Mouse (Mus musculus) embryonic facial prominence, embryonic 10.5 days (tissue): ENCODE data around the gene Trpv2. TPM values are rescaled to one million over a fixed set of nuclear protein-coding genes. Genes with fewer than 3 reads are reported as not detected.
"Not testable (repeated sequence)": the region's sequence is repeated elsewhere in the genome, so short reads cannot be mapped to it uniquely, and the experiment has no call there.

Experiments
- DNase-seq: peaks from one replicate; pipeline ENCODE4 v3.0.0-alpha.2; 2017; ENCODE audit warnings: low spot score
- H3K27ac ChIP-seq: fragments of 300-500 bp; sonication (generic); replicated peaks from 2 replicates; pipeline ENCODE4 v1.5.1; 2016; ENCODE audit warnings: mild to moderate bottlenecking
- H3K27me3 ChIP-seq: fragments of 300-500 bp; sonication (generic); replicated peaks from 2 replicates; pipeline ENCODE4 v1.6.1; 2016; ENCODE audit warnings: low read depth, mild to moderate bottlenecking; ENCODE audit not compliant: poor library complexity, severe bottlenecking
- H3K36me3 ChIP-seq: fragments of 300-500 bp; sonication (generic); replicated peaks from 2 replicates; pipeline ENCODE4 v1.6.1; 2016; ENCODE audit warnings: mild to moderate bottlenecking, moderate library complexity
- H3K4me1 ChIP-seq: fragments of 300-500 bp; sonication (generic); 2 replicates; pipeline ENCODE4 v1.6.1; 2016
- H3K4me3 ChIP-seq: fragments of 300-500 bp; sonication (generic); 2 replicates; pipeline ENCODE4 v1.5.1; 2016; ENCODE audit warnings: mild to moderate bottlenecking, moderate library complexity
- H3K9me3 ChIP-seq: fragments of 300-500 bp; sonication (generic); 2 replicates; pipeline ENCODE4 v1.6.1; 2016; ENCODE audit warnings: mild to moderate bottlenecking
- WGBS: fragments of 180-500 bp; shearing (Covaris S2); methylation state at CpG from one replicate; pipeline ENCODE4 v1.1.7; 2016; 5-methylcytosine and 5-hydroxymethylcytosine counted together
- polyA plus RNA-seq: library from polyadenylated mRNA; unstranded; fragments of >200 nt; fragmentation: Nextera tagmentation; extraction: Ambion mirVana; gene quantifications from 2 replicates; pipeline ENCODE4 v1.2.1, GENCODE M21; 2016

The Trpv2 gene
- polyA plus RNA-seq, 1 experiment from 2014 or later: 3.8 TPM

DNA sequence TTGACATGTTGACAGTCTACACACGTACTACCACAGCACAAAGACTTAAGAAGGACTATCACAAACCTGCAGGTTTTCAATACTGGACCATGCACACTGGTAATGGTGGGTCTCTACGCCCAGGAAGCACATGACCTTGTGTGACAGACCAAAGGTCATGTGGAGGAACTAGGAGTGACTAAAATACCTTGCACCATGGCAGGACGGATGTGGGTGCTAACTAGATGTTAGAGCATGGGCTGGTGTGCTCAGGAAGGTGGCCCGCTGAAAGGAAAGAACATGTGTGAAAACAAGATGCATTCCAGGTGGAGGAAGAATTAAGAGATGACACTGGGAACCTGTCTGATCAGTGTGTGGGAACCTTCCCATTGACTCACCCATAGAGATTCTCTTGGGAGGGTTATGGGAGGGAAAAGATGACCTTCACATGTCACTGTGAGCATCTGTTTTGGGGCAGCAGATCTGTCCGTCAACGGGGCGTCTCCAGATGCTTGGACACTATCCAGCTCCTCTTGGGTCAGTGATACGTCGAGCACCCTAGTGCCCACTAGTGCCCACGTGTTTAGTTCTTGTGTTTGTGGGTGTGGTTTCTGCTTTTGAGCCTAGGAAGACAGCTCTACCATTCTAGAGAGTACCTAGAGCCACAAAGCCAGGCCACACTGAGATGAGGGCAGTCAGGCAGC lies 69.5 kb downstream of the Trpv2 start:
- no peak for DNase-seq
- no peak overlapping the region for H3K4me3 ChIP-seq
- peaks cover 25% of the 10 kb centered on the region for H3K36me3 ChIP-seq
- H3K27ac ChIP-seq: no peak overlapping the region
- peaks cover 66% of the 10 kb centered on the region for H3K4me1 ChIP-seq
- WGBS: 87% methylated on average over 10 of the region's 10 CpGs
- H3K9me3 ChIP-seq: no peaks in the 10 kb centered on the region
- H3K27me3 ChIP-seq: no peaks in the 10 kb centered on the region

DNA sequence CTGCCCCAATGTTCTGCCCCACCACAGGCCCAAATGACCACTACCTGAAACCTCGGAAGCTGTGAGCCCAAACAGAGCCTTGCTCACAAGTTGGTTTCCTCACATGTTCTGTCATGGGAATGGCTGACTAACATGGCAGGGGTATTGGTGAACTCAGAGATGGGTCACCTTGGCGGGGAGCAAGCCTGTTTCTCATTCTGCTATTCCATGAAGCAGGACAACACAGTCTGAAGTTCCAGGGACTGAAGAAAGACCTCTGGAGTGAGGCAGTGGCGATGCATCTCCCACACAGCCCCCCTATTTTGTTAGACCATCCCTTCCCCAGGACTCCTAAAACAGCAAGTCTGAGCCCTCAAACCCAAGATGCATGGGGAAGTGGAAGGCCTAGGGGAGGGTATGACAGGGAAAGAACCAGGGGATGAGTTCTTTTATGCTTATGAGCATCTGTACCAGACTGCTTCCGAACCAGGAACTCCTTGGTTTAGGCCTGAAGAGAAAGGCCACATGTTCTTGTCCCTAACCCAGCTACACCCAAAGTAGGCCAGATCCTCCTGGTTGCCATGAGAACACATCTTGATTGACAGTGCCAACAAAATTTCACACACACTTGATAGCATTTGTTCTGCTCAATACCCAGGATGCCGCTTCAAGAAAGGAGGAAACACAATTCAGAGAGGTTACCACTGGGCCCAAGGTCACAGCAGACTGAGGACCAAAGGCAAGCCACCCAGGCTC lies 70.5 kb downstream of the Trpv2 start:
- 87% methylated on average over 5 of the region's 5 CpGs for WGBS
- DNase-seq: no peak
- H3K4me1 ChIP-seq: peaks cover 71% of the 10 kb centered on the region

DNA sequence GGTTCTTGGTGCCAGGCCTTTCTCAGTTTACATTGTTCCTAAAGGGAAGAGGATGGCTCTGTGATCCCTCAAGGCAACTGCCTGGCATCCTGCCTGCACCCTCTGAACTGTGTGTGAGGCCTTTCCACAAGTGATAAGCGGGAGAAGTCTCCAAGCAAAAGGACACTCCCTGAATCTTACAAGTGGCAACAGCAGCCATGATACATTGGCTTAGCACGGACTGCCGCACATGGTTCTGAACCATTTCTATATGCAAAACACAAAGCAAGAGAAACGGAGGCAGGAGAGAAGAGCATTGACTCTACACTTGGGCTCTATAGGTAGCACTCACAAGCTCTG lies 71.0 kb downstream of the Trpv2 start:
- DNase-seq: no peak
- no peaks in the 10 kb centered on the region for H3K27me3 ChIP-seq
- H3K27ac ChIP-seq: peak overlapping the region; percentile 68
- peak overlapping the region; percentile 90; the same call in 1 of the 2 replicates for H3K4me3 ChIP-seq
- peaks cover 18% of the 10 kb centered on the region for H3K36me3 ChIP-seq
- H3K9me3 ChIP-seq: no peaks in the 10 kb centered on the region
- peaks cover 68% of the 10 kb centered on the region for H3K4me1 ChIP-seq
- WGBS: 90% methylated on average over 4 of the region's 4 CpGs

More for the DNA sequence above, 70.5 kb downstream of the Trpv2 start:
- H3K27ac ChIP-seq: peak overlapping the region; percentile 68; the same call in 1 of the 2 replicates
- peaks cover 23% of the 10 kb centered on the region for H3K36me3 ChIP-seq
- H3K27me3 ChIP-seq: no peaks in the 10 kb centered on the region
- no peak overlapping the region for H3K4me3 ChIP-seq
- no peaks in the 10 kb centered on the region for H3K9me3 ChIP-seq

DNA sequence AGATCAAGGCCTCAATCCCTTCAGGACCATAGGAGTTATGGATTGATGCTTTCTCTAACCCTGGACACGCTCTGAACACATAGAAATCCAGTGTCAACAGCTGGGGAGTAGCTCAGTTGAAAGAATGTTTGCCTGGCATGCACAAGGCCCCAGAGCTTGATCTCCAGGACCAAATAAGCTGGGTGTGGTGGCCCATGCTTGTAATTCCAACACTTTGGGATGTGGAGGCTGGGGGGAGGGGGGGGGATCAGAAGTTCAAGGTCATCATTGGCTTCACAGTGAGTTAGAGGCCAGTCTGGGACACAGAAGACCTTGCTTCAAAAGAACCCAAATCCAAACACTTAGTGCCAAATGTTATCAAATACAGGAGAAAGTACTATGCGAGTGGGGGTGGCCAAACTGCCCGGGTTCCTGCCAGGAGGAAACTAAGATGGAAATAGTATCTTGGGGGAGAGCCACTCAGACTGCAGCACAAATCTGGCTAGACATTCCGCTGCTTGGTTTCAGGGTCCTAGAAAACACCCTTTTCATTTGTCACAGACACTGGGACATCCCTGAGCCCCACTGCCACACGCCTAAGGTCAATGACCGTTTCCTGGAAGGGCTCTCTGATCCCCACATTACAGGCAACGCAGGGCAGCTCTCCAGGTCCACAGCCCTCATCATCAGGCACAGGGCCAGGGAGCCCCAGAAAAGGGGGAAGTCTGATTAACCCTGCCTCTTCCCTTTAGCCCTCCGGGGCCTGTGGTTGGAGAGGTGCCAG lies 71.6 kb downstream of the Trpv2 start:
- H3K4me3 ChIP-seq: peak overlapping the region; percentile 90
- peak; percentile 21 for DNase-seq
- no peaks in the 10 kb centered on the region for H3K9me3 ChIP-seq
- H3K27ac ChIP-seq: peak overlapping the region; percentile 68
- H3K4me1 ChIP-seq: peaks cover 72% of the 10 kb centered on the region
- H3K36me3 ChIP-seq: peaks cover 22% of the 10 kb centered on the region
- 43% methylated on average over 8 of the region's 8 CpGs for WGBS
- H3K27me3 ChIP-seq: no peaks in the 10 kb centered on the region

DNA sequence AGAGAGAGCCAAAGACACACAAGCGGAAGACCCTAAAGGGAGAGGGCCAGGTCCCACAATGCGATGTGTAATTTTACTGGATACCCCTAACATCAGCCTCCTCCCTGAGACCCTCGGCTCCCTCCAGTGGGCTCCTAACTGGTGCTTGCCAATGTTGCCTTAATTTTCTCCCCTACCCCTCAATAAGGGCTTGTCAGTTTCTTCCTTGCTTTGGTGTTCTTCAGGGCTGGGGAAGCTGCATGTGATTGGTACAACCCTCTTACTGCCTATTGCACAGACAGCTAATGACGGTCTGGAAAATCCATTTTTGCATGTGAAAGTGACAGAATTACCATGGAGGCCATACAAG lies 72.2 kb downstream of the Trpv2 start:
- H3K27ac ChIP-seq: peak overlapping the region; percentile 68
- H3K27me3 ChIP-seq: no peaks in the 10 kb centered on the region
- H3K9me3 ChIP-seq: no peaks in the 10 kb centered on the region
- no peak for DNase-seq
- H3K4me1 ChIP-seq: peaks cover 72% of the 10 kb centered on the region
- peak overlapping the region; percentile 90 for H3K4me3 ChIP-seq
- WGBS: 59% methylated on average over 4 of the region's 4 CpGs
- H3K36me3 ChIP-seq: peaks cover 28% of the 10 kb centered on the region

DNA sequence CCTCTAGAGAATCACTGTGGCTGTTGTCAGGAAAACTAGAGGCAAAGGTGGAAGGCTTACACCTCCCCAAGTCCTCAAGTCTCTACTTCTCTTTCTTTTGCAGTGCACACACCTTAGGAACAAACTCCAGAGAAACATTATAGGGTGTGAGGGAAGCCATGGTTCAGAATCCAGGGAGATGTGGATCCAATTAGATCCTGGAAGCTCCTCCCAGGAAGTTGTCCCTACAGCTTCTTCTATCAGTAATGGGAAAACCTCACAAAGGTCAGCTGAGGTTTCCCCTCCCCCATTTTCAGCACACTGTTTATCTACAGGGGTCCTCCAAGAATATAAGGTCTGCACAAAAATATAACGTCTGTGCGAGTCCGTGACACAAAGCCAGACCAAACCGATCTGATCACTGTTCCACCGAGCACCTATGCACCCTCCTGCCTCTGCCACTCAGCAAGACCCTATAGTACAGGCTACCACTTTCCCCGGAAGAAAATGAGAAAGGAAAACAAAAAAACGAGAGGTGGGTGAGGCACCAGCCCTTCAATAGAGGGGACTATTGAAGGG lies 72.8 kb downstream of the Trpv2 start:
- WGBS: 42% methylated on average over 7 of the region's 7 CpGs
- H3K4me1 ChIP-seq: peaks cover 74% of the 10 kb centered on the region

DNA sequence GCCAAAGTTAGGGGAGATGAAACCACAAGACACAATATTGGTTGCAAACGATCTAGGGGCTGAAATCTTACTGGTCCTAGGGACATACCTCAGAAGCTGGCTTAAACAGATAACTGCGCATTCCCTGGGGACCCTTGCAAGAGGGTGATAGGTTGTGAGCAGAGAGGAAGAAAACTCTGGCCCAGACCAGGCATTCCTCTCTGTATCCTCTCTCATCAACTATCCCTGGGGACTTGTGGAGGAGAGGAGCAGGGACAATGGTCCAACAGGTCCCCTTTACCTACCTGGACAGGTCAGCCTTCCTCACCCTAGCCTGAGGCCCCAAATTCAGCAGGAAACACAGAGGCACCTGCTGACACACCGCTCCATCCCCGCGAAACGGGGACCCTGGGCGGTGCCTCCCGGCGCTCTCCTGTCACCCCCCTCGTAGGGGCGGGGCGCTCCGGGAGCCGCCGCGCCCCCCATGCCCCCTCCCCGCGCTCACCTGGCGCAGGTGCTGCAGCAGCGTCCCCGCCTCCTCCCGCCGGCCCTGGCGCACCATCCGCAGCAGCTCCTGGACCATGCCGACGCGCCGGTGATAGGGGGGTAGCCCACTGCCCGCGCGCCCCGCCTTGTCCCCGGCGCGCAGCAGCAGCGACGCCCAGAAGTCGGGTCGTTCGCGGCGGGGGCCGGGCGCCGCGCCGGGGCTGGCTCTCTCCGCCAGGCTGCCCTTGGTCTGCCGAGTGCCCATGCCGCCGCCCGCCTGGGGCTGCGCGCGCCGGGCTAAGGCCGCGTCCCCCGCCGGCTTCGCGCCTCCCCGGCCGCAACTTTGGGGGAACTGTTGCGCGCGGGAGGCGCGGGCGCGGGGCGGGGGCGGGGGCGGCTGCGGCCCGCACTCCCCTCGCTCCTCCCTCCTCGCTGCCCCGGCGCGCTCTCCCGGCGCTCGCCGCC lies 73.6 kb downstream of the Trpv2 start, which contains the start of gene Lrrc75a:
Lrrc75a (minus strand) TSS at position 863 of the 930 bp plus-strand sequence.
- DNase-seq: peak; percentile 38
- no peaks in the 10 kb centered on the region for H3K27me3 ChIP-seq
- no peaks in the 10 kb centered on the region for H3K9me3 ChIP-seq
- H3K36me3 ChIP-seq: peaks cover 39% of the 10 kb centered on the region
- peak within 1 kb of the TSS; percentile 91 for H3K27ac ChIP-seq
- peak within 1 kb of the TSS; percentile 90 for H3K4me3 ChIP-seq
- 2% methylated on average over 81 of the region's 86 CpGs for WGBS
- H3K4me1 ChIP-seq: peaks cover 72% of the 10 kb centered on the region

More for the DNA sequence above, 72.8 kb downstream of the Trpv2 start:
- Histone ChIP-seq H3K27ac (peak overlapping the region; percentile 45; the same call in 1 of the 2 replicates), H3K36me3 (peaks cover 33% of the 10 kb centered on the region), H3K27me3 (no peaks in the 10 kb centered on the region), H3K4me3 (peak overlapping the region; percentile 90), H3K9me3 (no peaks in the 10 kb centered on the region)
- DNase-seq: no peak

DNA sequence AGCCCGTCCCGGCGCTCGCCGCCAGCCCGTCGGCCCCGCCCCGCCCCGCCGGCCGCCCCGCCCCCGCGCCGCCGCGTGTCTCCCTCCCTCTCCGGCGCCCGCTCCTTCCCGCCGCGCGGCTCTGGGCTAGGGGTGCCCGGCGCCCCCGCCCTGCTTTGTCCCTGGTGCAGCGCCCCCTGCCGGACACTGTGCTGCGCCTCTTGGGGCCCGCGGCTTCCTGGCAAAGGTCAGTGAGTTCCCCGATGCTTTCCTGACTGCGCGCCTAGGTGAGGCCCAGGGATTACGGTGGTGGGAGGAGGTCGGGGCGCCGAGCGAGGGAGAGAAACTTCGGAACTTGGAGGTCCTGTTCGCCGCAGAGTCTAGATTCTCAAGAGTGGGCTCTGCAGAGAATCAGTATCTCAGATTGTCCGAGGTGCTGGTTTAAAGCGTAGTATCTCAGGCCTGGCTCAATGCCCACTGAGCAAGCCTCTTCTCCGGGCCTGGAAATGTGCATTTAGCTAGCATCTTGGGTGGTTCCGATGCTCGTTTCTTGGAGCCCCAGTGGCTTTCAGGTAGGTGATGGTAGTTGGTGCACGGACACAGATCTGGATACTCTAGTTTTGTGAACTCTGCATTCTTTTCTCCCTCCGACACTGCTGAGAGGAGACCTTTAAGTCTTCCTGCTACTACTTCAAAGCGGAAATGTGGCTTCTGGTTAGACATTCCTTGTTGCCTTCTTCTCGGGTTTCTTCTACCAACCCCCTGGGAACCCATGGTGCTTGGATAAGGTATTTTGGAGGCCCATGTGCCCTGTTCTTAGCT lies 74.5 kb downstream of the Trpv2 start, which contains the start of gene Mmgt2:
Mmgt2 (plus strand) TSS at position 74 of the 801 bp plus-strand sequence.
- Histone ChIP-seq H3K27ac (peak within 1 kb of the TSS; percentile 91), H3K4me1 (peaks cover 63% of the 10 kb centered on the region), H3K27me3 (no peaks in the 10 kb centered on the region), H3K4me3 (peak within 1 kb of the TSS; percentile 90), H3K36me3 (peaks cover 39% of the 10 kb centered on the region), H3K9me3 (no peaks in the 10 kb centered on the region)
- WGBS: 1% methylated on average over 46 of the region's 53 CpGs
- peak; percentile 99 for DNase-seq

DNA sequence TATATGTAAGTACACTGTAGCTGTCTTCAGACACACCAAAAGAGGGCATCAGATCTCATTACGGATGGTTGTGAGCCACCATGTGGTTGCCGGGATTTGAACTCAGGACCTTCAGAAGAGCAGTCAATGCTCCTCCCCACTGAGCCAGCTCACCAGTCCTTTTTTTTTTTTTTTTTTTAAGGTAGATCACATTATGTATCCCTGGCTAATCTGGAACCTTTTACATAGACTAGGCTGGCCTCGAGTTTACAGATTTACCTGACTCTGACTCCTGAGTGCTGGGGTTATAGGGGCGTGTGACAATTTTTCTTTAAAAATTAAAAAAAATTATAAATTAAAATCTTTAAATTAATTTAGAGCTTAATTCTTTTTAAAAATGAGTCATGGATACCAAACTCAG lies 75.5 kb downstream of the Trpv2 start:
- WGBS: 85% methylated on average over 4 of the region's 4 CpGs
- Histone ChIP-seq H3K36me3 (peaks cover 41% of the 10 kb centered on the region), H3K4me1 (peaks cover 59% of the 10 kb centered on the region), H3K4me3 (peak overlapping the region; percentile 90)
- not testable (repeated sequence) for H3K9me3 ChIP-seq, H3K27me3 ChIP-seq, H3K27ac ChIP-seq, DNase-seq
